Mouse (Mus musculus) kidney, postnatal 36 days (tissue): ENCODE results near the gene Dock3.

Experiments
- DNase-seq, 2 experiments: peaks; one replicate each; pipeline ENCODE4 v3.0.0; 2021 to 2022; ENCODE audit warnings: mixed read lengths in 2 of 2

Gene Dock3

DNA sequence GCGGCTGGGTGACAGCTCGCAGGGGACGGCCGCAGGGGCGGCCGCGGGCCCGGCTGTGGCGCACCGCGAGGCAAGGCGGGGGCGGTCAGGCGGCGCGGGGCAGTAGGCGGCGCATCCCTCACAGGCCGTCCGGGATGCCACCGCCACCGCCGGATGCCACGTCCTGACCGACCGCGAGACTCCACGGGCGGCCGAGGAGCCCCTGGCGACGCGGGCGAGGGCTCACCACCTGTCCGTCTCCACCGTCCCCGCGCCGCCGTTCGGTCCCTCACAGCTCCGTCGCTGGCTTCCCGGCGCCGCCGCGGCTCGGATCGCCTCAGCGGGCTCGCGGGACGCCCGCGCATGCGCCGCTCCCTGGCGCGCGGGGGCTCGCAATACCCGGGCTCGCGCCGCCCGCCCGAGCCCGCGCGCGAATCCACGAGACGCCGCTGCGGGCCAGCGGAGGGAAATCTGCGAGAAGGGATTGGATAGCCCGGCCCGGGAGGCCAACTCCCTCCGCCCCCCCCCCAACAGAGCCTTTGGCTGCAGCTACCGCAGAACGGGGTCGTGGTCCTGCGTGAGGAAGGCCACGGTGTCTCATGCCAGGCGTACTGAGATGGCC lies at the start of gene Dock3:
TSS of gene Dock3 (minus strand) at position 371 of the 601 bp plus-strand sequence.
- peak; percentile 22 to 71 for DNase-seq

DNA sequence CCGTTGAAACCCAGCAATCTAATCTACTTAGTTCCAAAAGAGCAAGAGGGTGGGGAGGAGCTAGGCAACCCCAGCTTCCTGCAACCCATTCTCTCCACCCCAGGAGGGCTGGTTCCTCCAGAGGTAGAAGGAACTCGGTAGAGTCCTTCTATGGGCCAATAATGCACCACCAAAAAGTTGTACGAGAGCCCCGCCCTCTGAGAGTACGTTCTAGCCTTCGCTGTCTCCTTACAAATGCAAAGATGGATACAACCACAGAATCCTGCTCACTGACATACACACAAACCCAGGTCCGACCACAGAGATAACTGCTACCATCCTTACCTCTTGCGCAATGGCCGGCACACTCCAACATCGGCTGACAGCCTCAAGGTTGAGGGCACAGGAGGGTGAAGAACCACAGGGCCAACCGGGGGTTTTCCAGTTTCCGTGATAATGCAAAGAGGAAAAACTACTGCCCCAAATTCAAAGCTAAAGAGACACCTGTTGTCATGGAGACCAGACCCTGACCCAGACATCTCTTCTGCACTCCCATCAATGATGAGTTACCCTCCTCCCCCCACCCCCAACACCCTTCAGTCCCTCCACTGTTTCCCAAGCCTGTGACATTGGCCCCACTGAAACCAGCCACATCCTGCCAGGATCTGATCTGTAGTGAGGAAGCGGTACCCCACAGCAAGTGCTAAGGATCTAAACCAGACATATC lies 48.8 kb upstream of the Dock3 start:
- no peak for DNase-seq

DNA sequence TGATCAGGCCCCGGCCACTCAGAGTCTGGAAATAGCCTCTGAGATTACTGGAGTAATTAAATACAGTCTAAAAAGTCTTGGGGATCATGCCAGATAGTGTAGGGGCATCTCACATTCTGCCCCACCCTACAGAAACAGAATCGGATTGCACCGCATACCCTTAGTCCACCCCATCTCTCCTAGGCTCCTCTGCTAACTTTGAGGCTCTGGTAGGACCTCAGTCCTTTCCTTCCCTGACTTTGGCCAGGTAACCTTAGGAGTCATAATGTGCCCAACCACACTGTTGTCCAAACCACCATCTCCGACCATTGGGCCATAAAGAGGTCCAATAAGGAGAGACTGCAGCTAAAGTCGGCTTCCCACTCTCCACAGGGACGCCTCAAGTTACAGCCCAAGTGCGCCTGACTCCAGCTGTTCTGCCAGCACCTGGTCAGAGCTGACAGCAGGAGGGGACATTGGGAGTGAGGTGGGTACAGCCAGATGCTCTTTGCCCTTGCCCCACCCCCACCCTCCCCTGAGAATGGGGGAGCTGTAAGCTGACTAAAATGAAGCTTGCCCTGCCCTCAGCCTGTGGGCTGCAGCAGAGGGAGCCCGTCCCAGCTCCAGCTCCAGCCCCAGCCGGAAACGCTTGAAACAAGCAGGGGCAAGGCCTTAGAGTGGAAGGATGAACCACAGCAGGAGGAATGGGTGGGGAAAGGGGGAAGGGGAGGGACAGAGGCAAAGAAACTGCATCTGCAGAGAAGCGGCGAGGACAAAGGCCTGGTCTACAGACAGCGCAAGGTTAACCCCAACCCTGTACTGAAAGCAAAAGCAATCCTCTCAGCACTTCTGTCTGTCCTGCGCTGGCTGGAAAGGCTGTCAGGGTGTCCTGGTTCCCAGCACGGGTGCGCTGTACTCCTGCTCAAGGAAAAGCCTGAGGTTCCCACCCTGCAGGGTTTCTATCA lies 47.9 kb upstream of the Dock3 start:
- peak; percentile 60 to 61 for DNase-seq

DNA sequence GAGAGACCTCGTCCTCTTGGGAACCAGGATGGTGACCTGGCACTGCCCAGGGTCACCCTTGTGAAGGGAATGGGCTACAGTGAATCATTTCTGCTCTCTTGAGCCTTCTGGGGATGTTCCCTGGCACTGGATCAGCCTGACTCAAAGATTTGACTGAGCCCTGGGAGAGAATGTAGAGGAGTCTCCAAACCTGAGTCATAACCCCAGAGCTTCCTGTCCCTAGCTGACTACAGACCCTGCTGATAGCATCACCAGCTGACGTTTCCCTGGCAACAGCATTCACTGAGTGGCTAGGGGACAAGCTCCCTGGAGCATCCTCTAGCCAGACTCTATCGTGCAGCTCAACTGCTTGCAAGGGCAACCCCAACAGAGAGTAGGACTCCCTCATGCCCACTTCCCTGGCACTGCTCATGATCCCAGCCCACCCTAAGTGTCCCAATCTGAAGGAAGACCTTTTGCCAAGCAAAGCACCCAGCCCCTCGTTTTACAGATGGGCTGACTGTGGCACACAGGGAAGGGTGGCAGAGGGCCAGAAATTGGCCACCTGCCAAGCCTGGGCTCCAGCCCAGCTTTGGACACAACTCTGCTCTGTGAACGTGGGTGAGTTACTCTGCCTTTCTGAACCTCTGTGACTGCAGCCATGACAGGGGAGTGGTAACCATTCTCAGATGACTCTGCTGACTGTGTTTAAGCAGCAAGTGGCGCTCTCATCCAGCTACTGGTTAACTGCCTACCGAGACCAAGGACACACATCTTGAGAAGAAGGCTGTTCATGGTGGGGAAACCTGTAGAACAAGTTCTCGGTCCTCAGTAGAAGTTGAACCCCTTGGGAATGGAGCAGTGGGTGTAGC lies 47.0 kb upstream of the Dock3 start:
- peak; percentile 47 to 54 for DNase-seq

DNA sequence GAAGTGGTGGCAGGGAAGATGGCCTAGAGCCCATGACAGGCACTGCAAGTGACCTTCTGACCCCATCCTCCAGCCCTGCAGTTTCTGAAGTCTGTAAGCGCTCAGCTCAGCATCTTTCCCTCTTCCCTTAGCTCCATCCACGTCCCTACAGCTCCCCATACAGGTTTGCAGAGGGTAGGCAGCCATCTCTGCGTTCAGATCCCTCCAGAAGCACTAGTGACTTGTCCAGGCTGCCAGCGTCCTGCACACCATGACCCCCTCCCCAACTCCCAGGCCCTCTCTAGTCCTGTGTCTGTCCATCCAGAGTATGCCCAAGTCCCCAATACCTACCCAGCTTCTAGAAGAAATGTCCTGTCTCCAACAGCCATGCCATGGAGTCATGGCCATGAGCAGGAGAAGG lies 46.4 kb upstream of the Dock3 start:
- no peak for DNase-seq

DNA sequence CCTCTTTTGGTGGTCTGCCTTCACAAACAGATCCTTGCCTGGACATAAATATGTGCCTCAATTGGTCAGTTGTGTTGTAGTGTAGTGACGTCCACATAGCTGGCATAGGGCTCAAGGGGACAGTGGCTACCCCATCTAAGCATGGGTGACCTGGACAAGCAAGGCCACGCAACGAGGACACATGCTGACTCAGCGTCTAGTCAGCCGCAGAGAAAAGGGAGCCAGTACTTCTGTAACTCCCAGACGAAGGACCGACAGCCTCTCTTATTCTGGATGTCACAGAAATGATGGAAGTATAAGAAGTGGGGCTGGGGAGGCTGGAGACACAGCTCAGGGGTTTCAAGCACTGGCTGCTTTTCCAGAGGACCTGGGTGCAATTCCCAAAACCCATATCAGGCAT lies 45.9 kb upstream of the Dock3 start:
- no peak for DNase-seq

DNA sequence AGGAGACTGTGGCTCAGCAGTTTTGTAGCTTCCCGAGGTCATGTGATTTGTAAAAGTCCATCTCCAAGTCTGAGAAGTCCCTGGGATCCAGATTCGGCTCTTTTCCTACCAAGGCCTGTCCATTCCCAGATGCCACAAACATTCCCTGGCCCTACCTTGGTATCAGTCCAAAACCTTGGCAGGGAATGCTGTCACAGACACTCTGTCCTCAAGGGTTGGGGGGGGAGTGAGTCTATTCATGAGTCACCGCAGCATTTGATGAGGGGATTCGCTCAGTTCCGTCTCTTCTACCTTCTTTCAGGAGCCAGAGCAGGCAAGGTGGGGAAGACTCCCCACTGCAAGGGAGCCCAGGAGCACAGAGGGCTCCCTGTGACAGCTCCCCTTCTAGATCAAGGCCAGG lies 44.0 kb upstream of the Dock3 start:
- DNase-seq = no peak

DNA sequence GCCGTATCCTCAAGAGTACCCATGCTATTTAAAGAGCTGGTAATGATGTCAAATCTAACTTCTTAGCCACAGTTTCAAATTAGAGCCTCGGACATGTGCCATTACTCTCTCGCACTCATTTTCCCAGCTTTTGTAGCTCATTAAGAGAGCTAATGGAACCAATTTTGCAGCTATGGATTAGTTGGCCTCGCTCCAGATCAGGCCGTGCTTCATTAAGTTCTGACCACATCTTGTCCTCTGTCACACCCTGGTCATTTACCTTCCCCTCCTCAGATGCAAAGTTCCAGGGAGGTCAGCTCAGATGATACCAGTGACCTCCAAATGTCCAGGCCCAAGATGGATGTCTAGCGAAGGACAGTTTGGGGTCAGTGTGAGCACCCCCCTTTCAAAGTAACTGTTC lies 43.0 kb upstream of the Dock3 start:
- DNase-seq = no peak

DNA sequence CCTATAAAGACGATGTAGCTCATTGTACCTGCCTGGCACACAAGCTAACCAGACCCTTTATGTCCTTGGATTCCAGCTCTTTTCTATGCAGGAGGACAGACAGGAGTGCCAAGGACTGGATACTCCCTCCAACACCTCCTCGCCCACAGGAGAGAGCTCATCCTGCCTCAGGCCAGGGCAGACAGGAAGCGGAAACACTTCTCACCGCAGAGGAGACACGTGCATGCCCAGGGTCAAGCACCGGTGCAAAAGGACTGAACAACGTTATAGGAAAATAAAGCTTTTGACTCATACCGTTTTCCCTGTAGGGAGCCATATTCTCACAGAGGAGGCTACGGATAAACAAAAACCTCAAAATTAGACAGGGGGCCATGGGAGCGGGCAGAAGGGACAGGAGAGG lies 41.5 kb upstream of the Dock3 start:
- DNase-seq = no peak

DNA sequence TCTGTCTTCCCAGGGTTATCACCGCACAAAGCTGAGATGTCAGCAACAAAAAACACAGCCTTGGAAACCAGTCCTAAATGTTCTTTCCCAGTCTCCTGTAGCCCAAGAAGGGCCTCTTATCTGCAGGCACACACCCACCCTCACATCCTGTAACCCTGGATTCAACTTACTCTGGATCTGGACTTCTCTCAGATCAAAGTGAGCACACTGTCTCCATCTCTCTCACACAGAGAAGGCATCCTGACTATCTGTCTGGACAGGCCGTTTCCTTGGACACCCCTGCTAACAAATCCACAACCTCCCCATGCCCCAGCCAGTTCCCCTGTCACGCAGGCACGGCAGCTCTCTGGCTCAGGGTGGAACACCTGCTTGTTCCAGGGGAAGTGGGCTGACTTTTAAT lies 40.6 kb upstream of the Dock3 start:
- no peak for DNase-seq

DNA sequence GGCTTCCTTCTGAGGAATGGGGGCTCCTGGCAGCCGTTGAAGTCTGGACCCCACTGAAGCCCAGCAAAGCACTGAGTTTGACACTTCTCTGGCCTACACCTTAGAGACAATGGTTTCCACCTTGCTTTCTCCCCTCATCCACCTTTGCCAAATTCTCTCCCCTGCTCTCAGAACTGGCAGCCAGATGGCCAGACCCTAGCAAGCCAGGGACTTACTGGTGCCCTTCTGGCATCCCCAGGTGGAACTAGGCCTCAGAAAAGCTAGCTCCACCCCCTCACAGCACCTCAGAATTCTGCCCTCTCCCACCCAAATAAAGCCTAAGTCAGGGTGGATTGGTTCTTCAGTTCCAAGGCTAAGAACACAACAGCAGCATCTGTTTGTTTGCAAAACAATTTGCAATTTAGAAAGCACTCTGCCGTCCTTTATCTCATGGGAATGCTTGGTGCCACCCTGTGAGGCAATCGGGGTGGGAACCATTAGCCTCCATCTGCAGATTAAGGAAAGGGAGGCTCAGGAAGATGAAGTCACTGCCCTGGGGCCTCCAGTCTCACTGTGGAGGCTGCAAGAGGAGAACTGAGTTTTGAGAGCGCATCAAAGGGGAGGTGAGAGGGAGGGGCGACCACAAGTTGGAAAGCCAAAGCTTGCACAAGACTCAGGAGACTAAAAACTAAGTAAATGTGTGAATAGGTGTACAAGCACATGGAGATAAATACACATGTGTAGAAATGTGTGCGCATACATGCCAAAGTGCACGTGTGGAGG lies 39.6 kb upstream of the Dock3 start:
- no peak for DNase-seq

DNA sequence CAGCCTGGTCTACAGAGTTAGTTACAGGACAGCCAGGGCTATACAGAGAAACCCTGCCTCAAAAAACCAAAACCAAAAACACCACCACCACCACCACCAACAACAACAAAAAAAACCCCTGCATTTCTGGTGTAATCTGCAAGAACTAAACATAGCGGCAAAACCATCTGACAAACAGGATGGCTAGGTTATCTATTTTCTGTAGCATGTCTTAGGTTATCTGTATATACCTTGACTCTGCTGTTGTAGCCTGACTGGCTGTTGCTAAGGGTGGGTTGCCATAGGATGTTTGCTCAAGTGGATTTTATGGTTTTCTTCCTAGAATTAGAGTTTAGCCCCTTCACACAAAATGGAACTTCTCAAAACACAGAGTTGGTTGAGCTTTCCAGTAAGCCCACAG lies 38.1 kb upstream of the Dock3 start:
- no peak for DNase-seq

DNA sequence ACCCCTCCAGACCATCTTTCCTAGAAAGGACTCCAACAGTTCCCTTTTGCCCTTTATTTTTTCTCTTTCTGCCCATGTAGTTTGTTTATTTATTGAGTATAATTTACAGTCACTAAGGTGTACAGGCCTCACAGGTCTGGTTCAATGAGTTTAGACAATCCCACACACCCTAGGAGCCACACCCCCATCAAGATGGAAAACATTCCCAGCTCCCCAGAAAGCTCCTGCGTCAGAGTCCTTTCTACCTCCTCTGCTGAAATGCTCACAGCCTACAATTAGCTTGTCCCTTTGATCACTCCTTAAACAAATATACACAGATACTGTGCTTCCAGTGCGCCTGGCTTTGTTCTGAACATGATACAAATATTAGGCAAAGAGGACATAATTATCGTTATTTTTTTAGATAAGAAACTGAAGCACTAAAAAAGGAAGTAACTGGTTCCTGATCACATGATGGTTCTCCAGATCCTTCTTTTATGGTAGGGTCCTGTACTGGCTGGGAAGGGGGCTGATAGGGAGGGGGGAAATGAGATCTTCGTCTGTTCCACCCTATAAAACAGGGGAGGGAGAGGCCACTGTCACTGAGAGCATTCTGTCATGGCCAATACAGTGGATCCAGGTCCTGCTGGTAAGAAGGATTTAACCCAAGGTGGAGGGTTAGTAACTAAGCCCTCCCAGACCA lies 36.2 kb upstream of the Dock3 start:
- DNase-seq = no peak

DNA sequence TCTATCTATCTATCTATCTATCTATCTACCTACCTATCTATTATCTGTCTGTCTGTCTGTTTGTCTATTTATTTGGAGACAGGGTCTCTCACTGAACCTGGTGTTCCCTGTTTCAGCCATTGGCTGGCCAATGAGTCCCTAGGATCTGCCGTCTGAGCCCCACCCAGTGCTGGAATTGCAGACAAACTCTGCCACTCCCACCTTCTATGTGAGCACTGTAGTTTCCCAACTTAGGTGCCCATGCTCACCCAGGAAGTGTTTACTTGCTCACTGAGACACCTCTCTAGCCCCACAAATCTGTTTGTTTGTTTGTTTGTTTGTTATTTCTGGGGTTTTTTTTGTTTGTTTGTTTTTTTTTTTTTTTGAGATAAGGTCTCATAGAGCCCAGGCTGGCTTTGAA lies 35.3 kb upstream of the Dock3 start:
- DNase-seq = no peak

DNA sequence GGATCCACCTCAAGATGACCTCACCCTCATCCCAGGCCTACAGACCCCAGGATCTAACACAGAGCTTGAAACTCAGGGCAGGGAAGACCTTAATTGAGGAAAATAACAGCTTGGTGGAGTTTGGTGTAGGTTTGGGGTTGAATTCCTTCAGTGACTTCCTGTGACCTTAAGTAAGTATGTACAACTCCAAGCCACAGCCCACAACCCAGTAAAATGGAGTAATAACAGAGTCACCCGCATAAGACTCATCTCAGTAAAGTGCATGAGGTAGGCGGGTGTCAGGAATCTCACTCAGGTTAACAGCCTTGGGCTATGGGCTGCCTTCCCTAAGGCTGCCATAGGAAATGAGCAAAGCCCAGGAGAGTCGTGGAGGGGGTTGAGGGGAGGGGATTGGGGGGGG lies 33.0 kb upstream of the Dock3 start:
- no peak for DNase-seq

DNA sequence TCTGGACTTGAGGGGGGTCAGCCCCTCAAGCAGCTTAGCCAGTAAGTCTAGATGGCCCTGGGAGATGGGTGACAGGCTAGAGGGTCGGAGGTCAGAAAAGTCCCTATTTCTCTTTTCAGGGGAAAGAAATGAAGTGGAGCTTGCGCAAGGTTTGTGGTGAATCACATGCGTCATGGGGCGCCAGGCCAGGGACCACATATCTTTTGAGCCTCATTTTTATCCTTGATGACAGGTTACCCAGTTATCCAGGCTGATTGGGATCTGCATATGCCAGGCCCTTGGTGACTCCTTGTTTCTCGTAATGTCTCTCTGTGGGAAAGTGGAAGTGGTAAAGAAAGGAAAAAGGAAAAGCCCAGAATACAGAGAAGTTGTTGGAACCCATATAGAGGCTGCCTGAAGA lies 32.2 kb upstream of the Dock3 start:
- peak in 1 of 2 experiments; percentile 12 for DNase-seq

DNA sequence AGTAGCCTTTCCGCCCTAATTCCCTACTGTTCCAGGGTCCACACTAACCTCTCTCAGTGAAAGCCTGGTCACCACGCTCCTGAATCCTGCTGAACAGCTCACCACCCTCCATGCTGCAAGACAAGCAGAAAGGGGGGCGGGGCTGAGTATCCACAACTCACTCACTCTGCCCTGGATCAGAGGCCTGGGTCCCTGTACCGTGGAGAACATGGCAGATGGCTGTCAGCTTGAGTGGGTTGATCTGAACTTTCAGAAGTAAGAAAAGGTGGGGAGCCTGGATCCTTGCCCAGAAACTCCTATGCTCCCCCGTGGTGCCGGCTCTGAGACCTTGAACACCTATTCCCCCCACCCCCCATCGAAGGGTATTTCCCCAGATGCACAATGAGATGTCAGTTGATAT lies 30.7 kb upstream of the Dock3 start:
- no peak for DNase-seq

DNA sequence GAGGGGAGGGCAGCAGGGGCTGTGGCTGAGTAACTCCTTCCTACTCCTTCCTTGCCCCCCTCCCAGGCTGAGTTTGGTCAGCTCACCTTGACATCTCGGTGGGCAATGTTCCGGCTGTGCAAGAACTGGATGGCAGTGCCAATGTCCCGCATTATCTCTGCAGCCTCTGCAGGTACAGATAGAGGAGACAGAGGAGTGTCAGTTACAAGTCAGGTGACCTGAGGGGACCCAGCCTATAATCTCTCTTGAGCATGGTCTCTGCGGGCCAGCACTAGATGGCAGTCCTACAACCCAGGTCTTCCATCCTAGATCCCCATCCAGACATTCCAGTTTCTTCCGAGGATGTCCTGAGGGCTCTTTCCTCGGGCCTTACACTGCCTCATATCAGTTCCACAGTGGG lies 30.1 kb upstream of the Dock3 start:
- DNase-seq = no peak

DNA sequence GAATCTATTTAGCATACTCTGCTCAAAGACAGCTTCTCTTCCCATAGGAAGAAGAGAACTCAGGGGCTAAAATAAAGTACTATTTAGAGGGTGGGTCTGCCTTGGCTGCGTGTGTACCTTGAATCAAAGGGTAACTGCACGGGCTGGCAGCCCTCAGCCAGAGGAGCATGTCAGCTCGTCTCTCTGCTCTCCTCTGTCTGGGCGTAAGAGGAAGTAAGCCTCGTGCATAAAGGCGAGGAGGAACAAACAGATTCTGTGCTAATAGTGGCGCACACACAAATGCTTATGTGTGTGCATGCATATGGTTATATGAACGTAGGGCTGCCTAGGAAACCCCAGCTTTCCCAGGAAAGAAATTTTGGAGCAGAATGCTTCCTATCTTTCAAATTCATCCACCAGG lies 29.1 kb upstream of the Dock3 start:
- DNase-seq = no peak

DNA sequence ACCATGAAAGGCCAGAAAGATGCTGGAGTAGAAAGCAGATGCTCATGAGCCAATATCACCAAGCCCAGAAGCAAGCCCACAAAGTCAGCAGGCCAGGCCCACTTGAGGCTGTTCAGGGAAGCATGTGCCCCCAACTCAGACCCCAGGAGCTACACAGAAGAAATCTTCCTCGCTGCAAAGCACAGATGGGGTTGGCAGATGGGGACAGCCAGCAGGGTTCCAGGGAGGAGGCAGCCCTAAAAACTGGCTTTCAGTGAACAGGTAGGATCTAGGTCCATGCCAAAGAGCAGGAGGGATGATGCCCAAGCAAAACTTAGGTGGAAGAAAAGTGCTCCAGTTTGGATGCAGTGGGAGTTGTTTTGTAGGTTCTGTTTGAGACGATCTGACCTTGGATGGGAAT lies 28.7 kb upstream of the Dock3 start:
- no peak for DNase-seq

DNA sequence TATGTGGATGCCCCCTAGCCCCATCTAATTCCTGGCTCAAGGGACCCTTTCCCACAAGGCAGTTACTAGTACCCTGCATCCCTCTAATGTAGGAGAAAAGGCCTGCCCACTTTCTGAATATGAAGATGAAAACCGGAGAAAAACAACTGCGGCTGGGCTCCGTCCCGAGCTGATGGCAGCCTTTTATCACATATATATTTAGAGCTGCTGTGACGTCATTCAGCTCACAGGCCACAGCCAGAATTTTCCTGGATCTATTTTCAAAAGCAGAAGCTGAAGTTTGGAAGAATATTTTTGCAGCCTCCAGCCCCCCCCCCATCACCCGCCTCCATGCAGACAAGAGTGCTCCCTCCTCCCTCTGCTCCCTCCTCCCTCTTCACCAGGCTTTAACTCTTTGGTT lies 27.9 kb upstream of the Dock3 start:
- no peak for DNase-seq

DNA sequence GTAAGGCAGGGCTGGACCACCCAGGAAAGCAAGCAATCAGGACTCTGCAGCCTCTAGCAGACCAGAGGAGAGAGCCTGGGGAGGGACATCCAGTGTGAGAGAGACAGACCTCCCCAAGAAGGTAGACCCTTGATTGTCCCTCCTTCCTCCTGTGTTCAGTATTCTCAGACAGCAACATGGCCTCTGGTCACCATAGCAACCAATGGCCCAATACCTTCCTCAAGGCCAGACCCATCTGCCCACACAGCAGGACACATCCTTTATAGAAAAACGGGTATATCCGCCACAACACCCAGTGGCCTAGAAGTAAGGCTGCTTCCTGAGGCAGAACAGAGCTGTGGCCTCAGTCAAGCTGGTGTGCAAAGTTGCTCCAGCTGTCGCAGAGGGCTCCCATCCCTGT lies 23.9 kb upstream of the Dock3 start:
- no peak for DNase-seq
